Mouse (Mus musculus): Measurements from ENCODE around the gene Ssh2.

Ssh2 gene

GRCm38 (mm10) chr11:77462283-77463100 is 246.4 kb downstream of the Ssh2 start, which contains the start of gene Coro6:
Gene Coro6 (plus strand): TSS chr11:77462411.
- peak; percentile 24 for DNase-seq (ENCODE audit: low read depth, low spot score)

GRCm38 (mm10) chr11:77463101-77463445 is 247.0 kb downstream of the Ssh2 start:
- DNase-seq (ENCODE audit: low read depth, low spot score) = no peak

- no peak for DNase-seq (ENCODE audit: low read depth, low spot score)
Measured at GRCm38 (mm10) chr11:77463786-77464185, 247.7 kb downstream of the Ssh2 start.

- no peak for DNase-seq (ENCODE audit: low read depth, low spot score)
Measured at GRCm38 (mm10) chr11:77464684-77465083, 248.6 kb downstream of the Ssh2 start.

- no peak for DNase-seq (ENCODE audit: low read depth, low spot score)
Measured at GRCm38 (mm10) chr11:77465111-77465510, 249.0 kb downstream of the Ssh2 start.

- no peak for DNase-seq (ENCODE audit: low read depth, low spot score)
Measured at GRCm38 (mm10) chr11:77466544-77466943, 250.5 kb downstream of the Ssh2 start.

GRCm38 (mm10) chr11:77467157-77467556 is 251.1 kb downstream of the Ssh2 start:
- DNase-seq (ENCODE audit: low read depth, low spot score) = peak; percentile 54

GRCm38 (mm10) chr11:77467784-77468183 is 251.7 kb downstream of the Ssh2 start:
- peak; percentile 48 for DNase-seq (ENCODE audit: low read depth, low spot score)

- no peak for DNase-seq (ENCODE audit: low read depth, low spot score)
Measured at GRCm38 (mm10) chr11:77468397-77468796, 252.3 kb downstream of the Ssh2 start.

- DNase-seq (ENCODE audit: low read depth, low spot score) = no peak
Measured at GRCm38 (mm10) chr11:77471407-77471806, 255.3 kb downstream of the Ssh2 start.

- DNase-seq (ENCODE audit: low read depth, low spot score) = no peak
Measured at GRCm38 (mm10) chr11:77472775-77473174, 256.7 kb downstream of the Ssh2 start.

- no peak for DNase-seq (ENCODE audit: low read depth, low spot score)
Measured at GRCm38 (mm10) chr11:77476216-77476615, 260.1 kb downstream of the Ssh2 start.

- DNase-seq (ENCODE audit: low read depth, low spot score) = no peak
Measured at GRCm38 (mm10) chr11:77476895-77477294, 260.8 kb downstream of the Ssh2 start.

- DNase-seq (ENCODE audit: low read depth, low spot score) = no peak
Measured at GRCm38 (mm10) chr11:77483043-77483442, 267.0 kb downstream of the Ssh2 start.

- DNase-seq (ENCODE audit: low read depth, low spot score) = no peak
Measured at GRCm38 (mm10) chr11:77483510-77484255, 267.6 kb downstream of the Ssh2 start.

GRCm38 (mm10) chr11:77485229-77485628 is 269.1 kb downstream of the Ssh2 start:
- peak; percentile 48 for DNase-seq (ENCODE audit: low read depth, low spot score)

GRCm38 (mm10) chr11:77486798-77487197 is 270.7 kb downstream of the Ssh2 start:
- DNase-seq (ENCODE audit: low read depth, low spot score) = no peak

GRCm38 (mm10) chr11:77488771-77489581 is 272.9 kb downstream of the Ssh2 start:
- no peak for DNase-seq (ENCODE audit: low read depth, low spot score)

GRCm38 (mm10) chr11:77489591-77490235 is 273.6 kb downstream of the Ssh2 start, which contains the start of gene Ankrd13b:
Gene Ankrd13b (minus strand): TSS chr11:77489678.
- DNase-seq (ENCODE audit: low read depth, low spot score) = peak; percentile 67

- DNase-seq (ENCODE audit: low read depth, low spot score) = no peak
Measured at GRCm38 (mm10) chr11:77490451-77490850, 274.4 kb downstream of the Ssh2 start.

- peak; percentile 97 for DNase-seq (ENCODE audit: low read depth, low spot score)
Measured at GRCm38 (mm10) chr11:77491123-77491501, 275.0 kb downstream of the Ssh2 start.
